Mouse (Mus musculus) left cerebral cortex, adult 11 months (tissue): Measurements from ENCODE around the gene Cacna2d2.

Source experiments
- DNase-seq: peaks from one replicate; pipeline ENCODE4 v3.0.0; 2022; ENCODE audit warnings: low spot score

The Cacna2d2 gene

DNA sequence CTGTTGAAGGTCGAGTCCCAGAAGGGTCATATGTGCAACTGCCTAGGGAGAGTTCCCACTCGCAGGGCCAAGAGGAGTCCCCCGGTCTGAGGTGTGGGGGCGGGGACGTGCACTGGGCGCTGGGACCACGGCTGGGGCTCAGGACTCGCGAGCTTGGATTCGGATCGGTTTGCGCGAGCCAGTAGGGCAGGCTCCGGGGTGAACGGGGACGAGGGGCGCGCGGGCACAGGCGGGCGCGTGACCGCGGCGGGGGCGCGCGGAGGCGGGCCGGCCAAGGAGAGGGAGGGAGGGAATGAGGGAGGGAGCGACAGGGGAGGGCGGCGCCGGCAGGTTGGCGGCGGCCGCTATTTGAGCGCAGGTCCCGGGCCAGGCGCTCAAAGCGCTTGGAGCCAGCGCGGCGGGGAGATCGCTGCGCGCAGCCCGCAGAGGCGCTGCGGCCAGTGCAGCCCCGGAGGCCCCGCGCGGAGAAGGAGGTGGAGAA, at the start of gene Cacna2d2:
Gene Cacna2d2, plus strand, starts transcription at position 122 of the 481 bp plus-strand sequence.
- peak; percentile 22 for DNase-seq

DNA sequence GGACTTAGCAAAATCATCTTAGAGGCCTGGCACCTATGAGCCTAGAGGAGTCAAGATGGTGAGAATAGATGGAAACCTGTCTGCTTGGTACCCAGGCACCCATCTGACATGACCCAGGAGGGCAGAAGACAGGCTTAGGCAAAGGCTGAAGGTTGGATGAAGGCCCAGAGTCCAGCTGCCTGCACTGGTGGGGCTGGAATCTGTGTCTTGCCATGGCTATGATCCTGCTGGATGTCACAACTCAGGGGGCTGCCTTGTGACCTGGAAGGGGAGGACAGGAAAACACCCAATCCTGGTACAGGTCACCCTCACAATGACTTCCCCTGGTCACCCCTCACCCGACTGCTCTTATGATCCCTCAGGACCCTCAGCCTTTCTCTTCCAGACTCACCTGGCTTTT, 44.6 kb upstream of the Cacna2d2 start:
- DNase-seq = no peak

DNA sequence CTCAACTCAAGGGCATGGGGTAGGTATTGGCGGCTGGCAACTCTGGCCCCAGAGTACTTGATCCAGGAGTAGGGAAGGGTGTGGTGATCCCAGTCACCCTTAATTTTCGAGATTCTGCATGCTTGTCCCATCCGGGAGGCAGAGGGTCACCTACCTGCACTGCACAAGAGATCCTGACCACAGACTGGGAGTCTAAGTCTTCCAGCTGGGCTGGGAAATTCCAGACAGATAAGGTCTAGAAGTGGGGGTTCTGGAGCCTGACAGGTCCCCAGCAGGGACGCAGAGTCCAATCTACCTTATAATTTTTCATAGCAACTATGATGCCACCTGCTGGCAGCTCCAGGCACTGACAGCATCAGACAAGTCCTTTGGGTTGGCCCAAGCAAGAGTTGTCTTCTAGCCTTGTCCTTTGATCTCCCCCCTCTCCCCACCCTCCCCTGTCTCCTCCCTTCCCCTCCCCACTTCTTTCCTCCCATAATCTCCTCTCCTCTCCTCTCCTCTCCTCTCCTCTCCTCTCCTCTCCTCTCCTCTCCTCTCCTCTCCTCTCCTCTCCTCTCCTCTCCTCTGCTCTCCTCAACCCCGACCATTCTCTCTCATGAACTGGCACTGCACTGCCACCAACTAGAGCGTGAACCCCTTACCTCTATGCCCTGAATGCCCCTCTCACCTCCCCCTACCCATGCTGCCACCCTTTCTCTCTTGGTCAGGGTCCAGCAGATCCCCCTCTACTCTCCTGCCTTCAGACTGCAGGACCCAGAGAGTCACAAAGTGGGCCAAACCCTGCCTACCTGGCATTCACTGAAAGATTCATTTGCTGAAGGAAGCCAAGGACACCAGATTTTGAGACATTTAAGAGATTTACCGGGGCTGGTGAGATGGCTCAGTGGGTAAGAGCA, 43.3 kb upstream of the Cacna2d2 start:
- DNase-seq = no peak

DNA sequence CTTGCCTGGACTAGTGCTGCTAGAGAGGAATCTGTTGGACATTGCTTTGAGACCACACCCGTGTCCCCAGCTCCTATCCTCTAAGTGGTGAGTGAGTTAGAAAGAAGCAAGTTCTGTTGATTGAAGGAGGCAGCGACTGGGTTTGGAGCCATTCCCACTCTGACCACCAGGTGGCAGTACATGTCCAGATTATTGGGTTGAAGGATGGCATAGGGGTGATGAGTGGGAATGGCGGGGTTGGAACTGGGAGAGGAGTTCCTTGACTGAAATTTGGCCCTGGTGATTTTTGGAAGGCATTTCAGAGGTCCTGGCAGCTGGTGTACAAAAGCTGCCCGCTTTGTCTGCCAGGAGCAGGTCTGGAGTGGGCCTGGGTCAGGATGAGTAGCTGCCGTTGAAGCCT, 41.8 kb upstream of the Cacna2d2 start:
- peak; percentile 53 for DNase-seq

DNA sequence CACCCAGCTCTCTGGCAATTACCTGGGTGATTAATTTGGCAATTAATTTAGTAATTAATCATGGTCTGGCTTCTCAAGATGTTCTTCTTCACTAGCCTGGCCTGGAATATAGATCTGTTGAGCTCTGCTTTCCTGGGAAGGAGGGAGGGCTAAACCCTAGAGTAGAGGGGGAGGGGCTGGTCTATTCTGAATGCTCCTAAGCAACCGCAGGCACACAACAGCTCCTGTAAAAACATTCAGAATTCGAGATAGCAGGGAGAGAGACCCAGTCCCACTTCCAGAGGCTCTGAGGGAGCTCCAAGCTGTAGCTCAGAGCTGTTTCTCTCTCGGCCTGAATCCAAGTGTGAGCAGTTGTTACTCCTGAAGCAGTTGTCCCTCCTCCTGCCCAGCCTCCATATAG, 38.4 kb upstream of the Cacna2d2 start:
- DNase-seq = no peak

DNA sequence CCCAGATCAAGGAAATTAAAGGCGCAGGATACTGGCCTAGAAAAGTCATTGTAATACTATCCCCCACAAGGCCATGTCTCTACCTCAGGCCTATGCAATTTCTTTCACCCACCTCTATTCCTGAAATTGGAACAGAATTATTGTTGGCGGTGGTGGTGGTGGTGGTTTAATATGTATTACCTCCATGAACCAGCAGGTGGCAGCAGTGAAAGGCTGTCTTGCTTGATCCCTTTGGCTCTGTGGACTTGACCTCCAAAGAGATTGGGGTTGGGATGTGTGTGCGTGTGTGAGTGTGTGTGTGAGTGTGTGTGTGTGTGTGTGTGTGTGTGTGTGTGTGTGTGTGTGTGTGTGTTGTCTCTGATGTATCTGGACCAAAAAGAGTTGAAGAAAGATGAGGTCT, 32.8 kb upstream of the Cacna2d2 start:
- DNase-seq = peak; percentile 51

DNA sequence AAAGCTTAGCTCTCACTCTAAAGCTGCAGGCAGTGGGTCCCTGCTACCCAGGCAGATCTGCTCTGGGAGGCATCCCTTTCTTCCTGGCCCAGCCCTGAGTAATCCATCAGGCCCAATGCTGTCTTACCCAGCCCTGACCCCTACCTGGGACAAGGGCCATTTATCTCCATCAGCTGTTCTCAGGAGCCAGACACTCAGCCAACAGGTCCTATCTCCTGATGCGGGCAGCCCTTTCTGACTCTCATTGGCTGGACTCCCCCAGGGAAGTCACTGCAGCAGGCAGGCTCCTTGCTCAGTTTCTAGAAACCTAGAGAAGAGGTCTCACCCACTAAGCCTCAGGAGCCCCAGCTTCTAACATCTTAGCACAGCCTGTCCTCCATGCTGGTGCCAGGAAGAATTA, 31.1 kb upstream of the Cacna2d2 start:
- DNase-seq = no peak

DNA sequence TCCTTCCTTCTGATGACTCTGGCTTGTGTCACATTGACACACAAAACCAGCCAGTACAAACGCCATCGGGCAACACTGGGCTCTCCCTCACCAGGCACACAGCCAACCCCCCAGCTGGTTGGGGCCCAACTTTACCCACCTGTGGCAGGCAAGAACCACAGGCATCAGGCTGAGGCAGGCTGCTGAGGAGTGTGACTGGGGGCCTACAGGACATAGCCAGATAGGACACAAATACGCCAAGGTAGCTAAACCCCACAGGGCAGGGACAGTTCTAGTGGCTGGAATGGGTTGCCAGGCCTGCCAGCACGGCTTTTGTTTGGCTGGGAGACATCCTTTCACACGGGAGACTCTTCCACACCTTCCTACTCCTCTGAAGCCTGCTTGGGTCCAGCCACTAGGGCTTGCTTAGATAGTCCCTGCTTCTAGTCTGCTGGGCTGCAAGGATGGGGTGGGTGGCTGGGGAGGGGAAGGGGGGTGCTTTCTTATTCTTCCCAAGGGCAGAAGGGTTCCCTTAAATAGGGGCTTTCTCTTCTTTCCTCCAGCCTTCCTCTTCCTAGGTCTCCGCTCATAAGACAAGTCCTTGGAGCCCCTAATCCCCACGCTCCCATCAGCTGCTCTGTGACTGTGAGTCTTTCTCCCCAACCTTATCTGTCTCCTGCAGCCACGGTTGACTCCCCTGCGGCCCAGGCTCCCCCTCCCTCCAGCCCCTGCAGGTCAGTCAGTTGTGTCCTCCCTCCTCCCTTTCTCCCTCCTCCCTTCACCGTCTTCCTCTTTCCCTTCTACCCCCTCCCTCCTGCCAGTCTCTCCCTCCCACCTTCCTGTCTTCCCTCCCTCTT, 29.9 kb upstream of the Cacna2d2 start:
- DNase-seq = no peak

DNA sequence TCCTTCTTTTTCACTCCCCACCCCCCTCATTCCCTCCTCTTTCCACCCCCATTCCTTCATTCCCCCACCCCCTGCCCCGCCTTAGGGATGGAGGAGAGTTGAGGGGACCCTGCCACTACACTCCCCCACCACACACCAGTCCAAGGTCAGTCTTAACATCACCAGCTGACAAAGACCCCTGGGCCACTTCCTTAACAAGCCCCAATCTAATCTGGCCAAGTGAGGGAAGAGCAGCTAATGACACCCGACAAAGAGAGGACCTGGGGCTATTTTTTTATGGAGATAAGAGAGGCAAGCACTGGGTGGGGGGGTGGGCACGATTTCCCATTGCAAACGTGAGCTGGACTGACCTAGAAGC, 29.3 kb upstream of the Cacna2d2 start:
- DNase-seq = no peak

DNA sequence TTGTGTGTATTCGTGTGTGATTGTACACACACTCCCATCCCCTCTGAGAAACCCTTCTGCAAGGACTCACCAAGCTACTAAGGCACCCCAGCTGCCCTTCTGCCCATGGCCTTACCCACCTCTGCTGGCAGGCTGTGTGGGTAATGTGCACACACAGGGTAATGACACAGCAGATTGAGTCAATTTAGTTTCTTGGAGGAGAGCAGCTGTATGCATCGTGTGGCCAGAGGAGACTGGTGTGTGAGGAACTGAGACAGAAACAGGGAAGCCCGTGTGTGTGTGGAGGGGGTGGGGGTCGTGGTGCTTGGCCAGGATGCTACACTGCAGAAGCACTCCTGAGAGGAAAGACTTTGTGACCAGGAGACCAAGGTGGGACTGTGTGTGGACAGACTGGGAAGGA, 27.0 kb upstream of the Cacna2d2 start:
- DNase-seq = no peak

DNA sequence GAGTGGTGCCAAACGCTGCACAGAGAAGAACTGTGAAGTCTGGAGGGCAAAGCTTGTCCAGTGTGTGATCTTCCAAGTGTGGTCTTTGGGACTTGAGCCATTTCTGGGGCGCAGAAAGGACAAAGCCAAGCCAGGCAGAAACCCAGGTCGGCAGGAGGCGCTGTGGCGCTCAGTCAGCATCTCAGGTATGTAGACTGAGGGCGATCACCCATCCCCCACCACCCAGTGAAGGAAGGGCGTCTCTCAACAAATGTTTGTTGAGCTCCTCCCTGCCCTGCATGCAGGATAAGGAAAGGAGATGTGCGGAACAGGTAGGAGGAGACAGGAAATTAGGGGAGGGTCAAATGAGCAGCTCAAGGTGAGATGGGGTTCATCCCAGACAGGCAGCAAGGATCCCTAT, 24.8 kb upstream of the Cacna2d2 start:
- no peak for DNase-seq

DNA sequence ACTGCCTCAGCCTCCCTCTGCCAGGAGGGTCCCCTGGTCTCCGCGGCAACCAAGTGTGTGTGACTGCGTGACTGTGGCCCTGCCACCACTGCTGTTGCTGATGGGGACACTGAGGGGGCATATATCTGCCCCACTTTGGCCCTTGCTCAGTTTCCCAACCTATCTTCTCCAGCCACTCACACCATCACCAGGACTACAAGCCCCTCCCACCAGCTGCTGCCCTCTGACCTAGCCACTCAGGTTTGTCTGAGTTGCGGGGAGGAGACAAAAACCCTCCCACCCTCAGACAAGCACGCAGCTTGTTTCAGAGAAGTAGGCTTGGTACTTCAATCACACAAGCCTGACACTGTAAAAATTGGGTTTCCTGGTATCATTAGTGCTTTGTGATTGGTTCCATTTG, 24.0 kb upstream of the Cacna2d2 start:
- DNase-seq = no peak

DNA sequence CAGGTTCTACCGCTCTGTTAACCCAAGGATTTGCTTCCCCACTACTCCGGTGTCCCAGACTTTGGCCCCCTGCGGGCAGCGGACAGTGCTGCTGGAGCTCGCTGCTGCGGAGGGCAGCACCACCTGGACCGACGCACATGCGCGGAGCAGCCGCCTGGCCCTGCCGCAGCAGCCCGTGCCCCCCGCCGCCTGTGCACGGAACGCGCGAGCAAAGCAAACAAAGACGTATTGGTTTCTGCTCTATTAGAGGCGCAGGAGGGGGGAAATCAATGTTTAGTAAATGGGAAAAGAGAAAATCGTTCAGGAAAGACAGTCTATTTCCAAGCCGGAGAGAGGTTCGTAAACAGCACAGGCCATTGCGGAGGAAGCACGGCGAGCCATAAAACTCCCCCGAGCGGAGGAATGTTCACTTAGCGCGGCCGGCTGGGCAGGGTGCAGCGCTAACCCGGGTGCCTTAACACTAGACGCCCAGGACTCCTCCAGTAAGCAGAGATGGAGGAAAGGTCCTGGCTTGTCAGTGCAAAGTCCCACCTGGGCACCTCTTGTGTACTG, 21.4 kb upstream of the Cacna2d2 start:
- DNase-seq = no peak

DNA sequence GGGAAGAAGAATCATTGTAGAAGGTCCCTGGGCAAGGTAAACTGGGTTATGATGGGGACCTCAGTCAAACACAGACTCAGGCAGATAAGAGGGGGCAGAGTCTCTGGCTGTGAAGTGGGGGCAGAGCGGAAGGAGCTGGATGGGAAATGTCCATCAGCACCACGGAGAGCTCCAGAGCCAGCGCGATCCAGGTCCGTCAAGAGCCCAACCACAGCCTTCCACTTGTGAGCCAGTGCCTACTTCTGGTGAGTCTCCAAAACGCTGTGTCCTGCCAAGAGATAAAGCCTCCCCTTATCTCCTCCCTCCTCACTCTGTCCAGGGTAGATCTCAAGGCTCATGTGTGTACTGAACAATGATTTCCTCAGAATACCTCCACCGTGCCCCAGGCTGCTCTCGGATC, 17.7 kb upstream of the Cacna2d2 start:
- DNase-seq = no peak

DNA sequence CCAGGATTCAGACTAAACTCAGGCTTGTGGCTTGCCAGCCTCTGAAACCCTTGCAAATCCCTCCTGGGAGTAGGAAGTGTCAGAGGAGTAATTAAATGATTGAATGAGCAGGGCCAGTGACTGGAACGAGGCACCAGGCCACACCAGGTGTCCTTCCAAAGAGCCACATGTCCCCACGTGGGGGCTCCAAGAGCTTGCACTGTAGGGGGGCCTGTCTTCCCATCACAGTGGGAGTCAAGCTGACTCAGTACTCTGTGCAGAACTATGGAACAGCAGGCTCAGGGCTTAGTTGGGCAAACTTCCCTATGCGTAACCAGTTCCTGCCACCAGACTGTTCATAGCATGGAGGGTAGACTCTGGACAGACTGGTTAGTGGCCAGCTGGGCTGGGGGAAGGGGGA, 15.0 kb upstream of the Cacna2d2 start:
- DNase-seq = no peak

DNA sequence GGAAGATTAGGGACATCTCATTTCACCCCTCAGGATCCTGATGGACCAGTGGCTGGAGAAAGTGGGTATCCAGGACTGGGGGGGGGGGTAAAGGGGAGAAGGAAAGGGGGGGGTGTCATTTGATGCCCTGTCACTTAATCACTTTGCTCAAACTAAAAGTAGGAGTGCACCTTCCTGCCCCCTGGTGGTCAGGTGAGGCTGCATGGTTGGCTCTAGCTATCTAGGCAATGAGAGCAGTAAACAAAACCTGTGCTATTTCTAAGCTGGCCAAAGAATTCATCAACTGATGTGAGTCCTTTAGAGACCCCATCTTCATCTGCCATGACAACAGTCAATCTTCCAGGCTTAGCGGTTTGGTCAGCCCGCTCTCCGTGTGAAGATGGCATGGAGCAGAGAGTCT, 12.7 kb upstream of the Cacna2d2 start:
- DNase-seq = no peak

DNA sequence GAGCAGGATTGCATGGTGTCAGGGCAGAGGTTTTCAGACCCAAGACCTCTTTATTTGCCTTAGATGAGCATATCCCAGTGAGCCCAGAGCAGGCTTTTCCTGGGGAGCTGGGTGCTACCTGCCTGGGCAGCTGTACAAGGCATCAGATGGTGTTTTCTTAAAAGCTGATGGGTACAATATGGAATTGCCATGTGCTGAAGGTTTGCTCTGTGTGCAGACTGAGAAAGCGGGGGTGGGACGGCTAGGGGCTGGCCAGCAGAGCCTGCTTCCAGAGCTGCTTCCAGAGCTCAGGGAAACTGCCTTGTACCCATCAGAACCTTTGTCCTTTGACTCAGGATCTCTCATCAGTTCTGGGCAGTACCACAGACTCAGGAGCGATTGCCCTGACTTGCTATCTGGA, 11.7 kb upstream of the Cacna2d2 start:
- no peak for DNase-seq

DNA sequence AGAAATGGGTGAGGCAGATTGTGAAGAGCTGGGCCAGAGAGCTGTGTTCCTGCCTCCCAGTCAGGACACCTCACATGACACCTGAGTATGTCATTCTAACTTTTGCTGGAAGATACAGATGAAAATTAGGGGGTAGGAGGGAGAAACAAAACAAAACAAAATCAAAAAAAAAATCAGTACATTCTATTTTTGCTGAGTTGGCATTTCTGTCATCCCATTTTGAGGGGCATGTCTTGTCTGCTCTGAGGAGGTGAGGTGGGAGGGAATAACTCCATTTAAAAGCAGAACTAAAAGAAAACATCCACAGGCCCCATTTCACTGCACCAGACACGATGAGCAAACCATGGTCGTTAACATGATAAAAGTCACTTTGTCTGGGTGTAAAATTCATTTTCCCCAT, 11.1 kb upstream of the Cacna2d2 start:
- DNase-seq = no peak

DNA sequence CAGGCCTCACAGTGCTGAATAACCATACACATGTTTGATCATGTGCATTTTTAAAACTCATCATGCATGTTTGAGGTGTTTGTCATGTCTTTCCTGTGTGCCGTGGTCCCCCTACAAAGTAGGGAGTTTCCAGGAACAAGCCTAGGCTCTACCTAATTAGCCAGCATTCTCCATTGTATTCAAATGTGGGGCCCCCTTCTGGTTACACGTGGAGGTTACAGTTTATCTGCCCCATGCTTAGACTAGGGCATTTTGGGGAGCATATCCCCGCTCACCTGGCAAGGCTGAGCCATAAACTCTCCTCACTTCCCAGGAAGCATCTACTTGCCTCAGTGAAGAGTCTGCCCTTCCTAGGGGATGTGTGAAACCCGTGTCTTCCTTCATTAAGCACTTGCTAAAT, 3.0 kb upstream of the Cacna2d2 start:
- no peak for DNase-seq

DNA sequence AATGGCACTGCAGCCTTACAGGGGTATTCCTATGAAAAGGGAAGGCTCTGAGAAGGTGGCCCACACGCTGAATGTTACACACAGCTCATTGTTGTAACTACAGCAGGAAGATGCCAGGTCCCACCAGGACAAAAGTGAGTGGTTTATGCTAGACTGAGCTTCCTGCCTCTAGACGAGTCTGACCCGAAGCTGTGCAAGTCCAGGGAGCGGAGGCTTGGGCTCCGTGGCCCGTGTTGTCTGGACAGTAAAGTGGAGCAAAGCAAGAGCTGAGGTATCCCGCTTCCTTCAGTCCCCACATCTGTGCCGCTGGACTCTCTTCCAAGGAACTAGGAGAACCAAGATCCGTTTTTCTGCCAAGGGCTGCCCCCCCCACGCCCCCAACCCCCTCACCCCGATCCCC, 444 bp upstream of the Cacna2d2 start:
- no peak for DNase-seq

DNA sequence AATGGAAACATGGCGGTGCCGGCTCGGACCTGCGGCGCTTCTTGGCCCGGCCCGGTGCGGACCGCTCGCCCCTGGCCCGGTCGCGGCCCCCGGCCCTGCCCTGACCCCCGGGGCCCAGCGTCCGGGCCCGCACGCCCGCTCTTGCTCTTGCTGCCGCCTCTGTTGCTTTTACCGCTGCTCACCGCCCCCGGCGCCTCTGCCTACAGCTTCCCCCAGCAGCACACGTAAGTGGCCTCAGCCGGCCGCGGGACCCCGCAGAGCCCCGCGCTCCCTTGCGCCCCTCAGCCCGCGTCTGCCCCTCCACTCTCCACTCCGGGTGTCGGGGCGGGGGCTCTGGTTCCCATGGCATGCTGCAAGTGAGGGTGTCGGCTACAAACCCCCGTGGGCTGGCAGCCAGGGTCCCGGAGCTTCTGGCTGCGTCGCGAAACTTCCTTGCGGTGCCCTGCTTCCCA, 674 bp downstream of the Cacna2d2 start:
- DNase-seq = no peak

DNA sequence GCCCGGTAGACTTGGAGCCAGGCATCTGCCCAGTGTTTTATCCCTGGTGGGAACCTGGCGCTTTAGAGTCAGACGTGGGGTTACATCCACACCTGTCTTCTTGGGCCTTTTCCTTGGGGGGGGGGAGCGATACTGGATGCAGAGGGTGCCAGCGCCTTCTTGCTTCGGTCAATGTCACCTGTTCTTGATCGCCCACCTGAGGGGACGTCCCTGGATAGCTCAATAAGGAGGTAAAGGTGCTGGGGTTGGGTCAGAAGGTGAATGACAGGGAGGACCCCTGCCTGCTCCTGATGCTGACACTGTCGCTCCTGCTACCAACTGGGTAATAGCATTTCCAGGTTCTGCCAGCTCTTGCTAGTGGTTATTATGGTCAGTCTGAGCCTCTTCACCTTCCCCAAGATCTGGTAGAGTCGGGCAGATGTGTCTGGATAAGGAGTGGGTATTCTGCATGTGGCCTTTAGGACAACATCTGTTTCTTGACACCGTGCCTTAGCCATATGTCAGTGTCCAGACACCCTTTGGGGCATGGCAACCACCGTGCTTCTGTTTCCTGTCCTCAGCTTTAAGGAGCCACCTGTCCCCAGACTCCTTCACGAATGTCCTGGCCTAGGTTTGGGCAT, 1.4 kb downstream of the Cacna2d2 start:
- no peak for DNase-seq
